Mouse (Mus musculus): Measurements from ENCODE around the gene Zscan21. TPM values are rescaled to one million over a fixed set of nuclear protein-coding genes. Genes with fewer than 3 reads are reported as not detected.

Zscan21 gene
- polyA plus RNA-seq (2015; fragmentation: Nextera tagmentation; extraction: Ambion mirVana) = 46.2 and 48.7 TPM in 2 replicates

DNA sequence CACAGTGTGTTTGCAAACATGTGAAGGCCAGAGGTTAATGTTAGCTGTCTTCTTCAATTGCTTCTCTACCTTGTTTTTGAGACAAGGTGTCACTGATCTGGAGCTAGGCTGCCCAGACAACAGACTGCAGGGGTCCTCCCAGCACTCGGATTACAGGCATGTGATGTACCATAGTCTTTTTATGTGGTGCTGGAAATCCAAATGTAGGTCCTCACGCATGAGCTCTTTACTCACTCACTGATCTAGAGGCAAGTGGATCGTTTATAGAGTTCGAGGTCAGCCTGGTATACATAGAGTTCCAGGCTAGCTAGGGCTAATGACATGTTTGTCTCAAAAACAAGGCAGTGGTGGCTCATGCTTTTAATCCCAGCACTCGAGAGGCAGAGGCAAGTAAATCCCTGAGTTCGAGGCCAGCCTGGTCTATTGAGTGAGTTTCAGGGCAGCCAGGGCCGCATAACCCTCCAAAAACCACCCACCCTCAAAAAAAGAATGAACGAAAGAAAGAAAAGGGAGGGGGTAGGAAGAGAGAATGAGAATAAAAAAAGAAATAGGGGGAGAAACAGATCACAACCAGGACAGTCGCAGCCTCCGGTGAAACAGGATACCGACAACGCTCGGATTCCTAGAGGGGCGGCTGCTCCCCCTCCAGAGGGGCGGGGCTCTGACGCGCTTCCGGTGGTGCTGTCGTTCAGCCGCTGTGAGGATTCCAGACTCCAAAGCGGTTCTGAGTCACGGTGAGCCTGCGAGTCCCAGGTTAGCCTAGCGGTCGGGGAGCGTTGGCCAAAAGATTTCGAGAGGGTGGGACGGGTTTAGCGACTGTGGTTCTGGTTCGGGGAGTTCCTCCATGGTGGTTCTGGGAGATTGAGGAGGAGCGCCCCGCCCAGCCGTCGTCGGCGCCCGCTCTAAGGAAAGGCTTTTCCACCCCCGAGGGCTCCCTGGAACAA is at the start of gene Zscan21:
Gene Zscan21, plus strand, starts transcription at position 649 of the 944 bp plus-strand sequence.
- peak within 1 kb of the TSS; percentile 69 for H3K4me3 ChIP-seq (replicated peaks)
- peaks cover 3% of the 10 kb centered on the region; the same call in 1 of the 2 replicates for H3K36me3 ChIP-seq
- H3K9ac ChIP-seq = peak within 1 kb of the TSS; percentile 54
- peaks cover 9% of the 10 kb centered on the region; the same call in 1 of the 2 replicates for H3K4me1 ChIP-seq
- peak; percentile 98 for ATAC-seq (ENCODE audit: insufficient read depth, low FRiP score, low read depth)
- H3K27me3 ChIP-seq (replicated peaks) = no peaks in the 10 kb centered on the region
- peak within 1 kb of the TSS; percentile 96 for H3K27ac ChIP-seq
- WGBS = 6% methylated on average over 38 of the region's 38 CpGs
- peak within 1 kb of the TSS; percentile 66 for H3K4me2 ChIP-seq
- H3K9me3 ChIP-seq = no peaks in the 10 kb centered on the region

GRCm38 (mm10) chr5:138073803-138074202 is 42.9 kb upstream of the Zscan21 start:
- Histone ChIP-seq H3K4me3 (replicated peaks) (no peak overlapping the region), H3K36me3 (no peaks in the 10 kb centered on the region), H3K27ac (no peak overlapping the region), H3K4me1 (no peaks in the 10 kb centered on the region), H3K4me2 (no peak overlapping the region), H3K27me3 (replicated peaks) (no peaks in the 10 kb centered on the region), H3K9me3 (no peaks in the 10 kb centered on the region), H3K9ac (no peak overlapping the region)
- WGBS = 85% methylated on average over 4 of the region's 4 CpGs
- no peak for ATAC-seq (ENCODE audit: insufficient read depth, low FRiP score, low read depth)

GRCm38 (mm10) chr5:138075684-138076083 is 41.0 kb upstream of the Zscan21 start:
- Histone ChIP-seq H3K36me3 (no peaks in the 10 kb centered on the region), H3K27ac (no peak overlapping the region), H3K9ac (no peak overlapping the region), H3K9me3 (no peaks in the 10 kb centered on the region), H3K27me3 (replicated peaks) (no peaks in the 10 kb centered on the region), H3K4me3 (replicated peaks) (no peak overlapping the region), H3K4me2 (no peak overlapping the region), H3K4me1 (no peaks in the 10 kb centered on the region)
- 73% methylated on average over 3 of the region's 3 CpGs for WGBS
- no peak for ATAC-seq (ENCODE audit: insufficient read depth, low FRiP score, low read depth)

DNA sequence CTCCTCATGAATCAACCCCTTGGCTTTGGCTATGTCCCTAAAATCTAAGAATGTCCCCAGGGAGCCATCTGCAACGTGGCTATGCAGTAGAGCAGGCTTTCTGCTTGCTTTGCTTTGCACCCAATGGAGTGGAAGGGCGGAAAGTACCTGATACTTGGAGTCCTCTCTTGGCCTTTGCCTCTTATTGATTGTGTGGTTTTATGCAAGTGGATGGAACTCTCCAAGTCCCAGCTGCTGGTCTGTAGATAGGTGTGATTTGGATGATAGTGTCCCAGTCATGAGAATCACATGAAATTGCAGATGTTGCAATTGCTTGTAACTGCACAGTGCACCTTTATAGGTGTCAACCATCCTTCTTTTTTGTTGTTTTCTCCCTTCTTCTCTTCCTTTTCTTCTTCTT is 40.6 kb upstream of the Zscan21 start:
- no peak for ATAC-seq (ENCODE audit: insufficient read depth, low FRiP score, low read depth)
- H3K27me3 ChIP-seq (replicated peaks) = no peaks in the 10 kb centered on the region
- no peaks in the 10 kb centered on the region for H3K9me3 ChIP-seq
- H3K9ac ChIP-seq = no peak overlapping the region
- no peak overlapping the region for H3K27ac ChIP-seq
- H3K36me3 ChIP-seq = no peaks in the 10 kb centered on the region
- H3K4me3 ChIP-seq (replicated peaks) = no peak overlapping the region
- no peaks in the 10 kb centered on the region for H3K4me1 ChIP-seq
- no peak overlapping the region for H3K4me2 ChIP-seq
- 56% methylated on average over 2 of the region's 2 CpGs for WGBS

DNA sequence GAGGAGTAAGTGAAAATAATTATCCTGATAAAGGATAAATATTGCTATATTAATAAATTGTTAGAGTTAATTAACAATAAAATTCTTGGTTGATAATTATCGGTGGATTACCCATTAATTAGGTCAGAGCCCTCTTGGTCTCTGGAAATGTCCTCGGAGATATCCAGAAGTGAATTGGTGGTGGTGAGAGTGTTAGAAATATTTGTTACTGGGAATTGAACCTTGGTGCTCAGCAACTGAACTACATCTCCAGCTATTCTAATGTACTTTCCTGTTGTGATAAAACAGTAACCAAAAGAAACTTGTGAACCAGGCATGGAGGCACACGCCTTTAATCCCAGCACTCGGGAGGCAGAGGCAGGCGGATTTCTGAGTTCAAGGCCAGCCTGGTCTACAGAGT is 36.2 kb upstream of the Zscan21 start:
- Histone ChIP-seq H3K36me3 (no peaks in the 10 kb centered on the region), H3K27ac (no peak overlapping the region), H3K9ac (no peak overlapping the region), H3K4me1 (no peaks in the 10 kb centered on the region), H3K27me3 (replicated peaks) (no peaks in the 10 kb centered on the region), H3K4me3 (replicated peaks) (no peak overlapping the region), H3K4me2 (no peak overlapping the region), H3K9me3 (no peaks in the 10 kb centered on the region)
- 85% methylated on average over 5 of the region's 5 CpGs for WGBS
- ATAC-seq (ENCODE audit: insufficient read depth, low FRiP score, low read depth) = no peak

DNA sequence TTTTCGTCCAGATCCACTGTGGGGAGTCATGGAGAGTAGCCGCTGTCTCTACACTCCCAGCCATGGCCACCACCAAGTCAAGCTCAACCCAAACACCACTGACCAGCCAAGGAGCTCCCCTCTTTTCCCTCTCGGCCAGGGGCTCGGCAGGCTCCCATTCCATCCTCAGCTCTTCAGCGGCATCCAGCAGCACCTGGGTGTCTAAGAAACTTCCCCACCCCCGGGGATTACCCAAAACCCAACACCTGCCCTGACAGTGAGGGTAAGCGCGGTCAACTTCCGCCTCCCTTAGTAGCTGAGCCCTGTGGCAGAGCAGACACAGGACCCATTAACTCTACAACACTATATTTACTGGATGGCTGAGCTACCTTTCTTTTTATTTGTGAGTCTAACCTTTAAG is 35.3 kb upstream of the Zscan21 start:
- Histone ChIP-seq H3K4me2 (no peak overlapping the region), H3K27ac (no peak overlapping the region), H3K27me3 (replicated peaks) (no peaks in the 10 kb centered on the region), H3K9ac (no peak overlapping the region), H3K9me3 (no peaks in the 10 kb centered on the region), H3K4me1 (no peaks in the 10 kb centered on the region), H3K36me3 (no peaks in the 10 kb centered on the region), H3K4me3 (replicated peaks) (no peak overlapping the region)
- WGBS = 86% methylated on average over 9 of the region's 9 CpGs
- ATAC-seq (ENCODE audit: insufficient read depth, low FRiP score, low read depth) = no peak

GRCm38 (mm10) chr5:138083318-138083900 is 33.3 kb upstream of the Zscan21 start:
- H3K4me2 ChIP-seq = no peak overlapping the region
- no peak overlapping the region for H3K27ac ChIP-seq
- H3K27me3 ChIP-seq (replicated peaks) = no peaks in the 10 kb centered on the region
- H3K4me3 ChIP-seq (replicated peaks) = no peak overlapping the region
- no peaks in the 10 kb centered on the region for H3K4me1 ChIP-seq
- no peaks in the 10 kb centered on the region for H3K9me3 ChIP-seq
- no peak for ATAC-seq (ENCODE audit: insufficient read depth, low FRiP score, low read depth)
- WGBS = 58% methylated on average over 2 of the region's 2 CpGs
- no peak overlapping the region for H3K9ac ChIP-seq
- H3K36me3 ChIP-seq = no peaks in the 10 kb centered on the region

- no peak overlapping the region for H3K4me2 ChIP-seq
- ATAC-seq (ENCODE audit: insufficient read depth, low FRiP score, low read depth) = no peak
- no peak overlapping the region for H3K27ac ChIP-seq
- no peaks in the 10 kb centered on the region for H3K4me1 ChIP-seq
- no peaks in the 10 kb centered on the region for H3K36me3 ChIP-seq
- no peaks in the 10 kb centered on the region for H3K27me3 ChIP-seq (replicated peaks)
- H3K9ac ChIP-seq = no peak overlapping the region
- no peak overlapping the region for H3K4me3 ChIP-seq (replicated peaks)
- no peaks in the 10 kb centered on the region for H3K9me3 ChIP-seq
- 90% methylated on average over 2 of the region's 2 CpGs for WGBS
Observed at GRCm38 (mm10) chr5:138083936-138084335, 32.8 kb upstream of the Zscan21 start.

DNA sequence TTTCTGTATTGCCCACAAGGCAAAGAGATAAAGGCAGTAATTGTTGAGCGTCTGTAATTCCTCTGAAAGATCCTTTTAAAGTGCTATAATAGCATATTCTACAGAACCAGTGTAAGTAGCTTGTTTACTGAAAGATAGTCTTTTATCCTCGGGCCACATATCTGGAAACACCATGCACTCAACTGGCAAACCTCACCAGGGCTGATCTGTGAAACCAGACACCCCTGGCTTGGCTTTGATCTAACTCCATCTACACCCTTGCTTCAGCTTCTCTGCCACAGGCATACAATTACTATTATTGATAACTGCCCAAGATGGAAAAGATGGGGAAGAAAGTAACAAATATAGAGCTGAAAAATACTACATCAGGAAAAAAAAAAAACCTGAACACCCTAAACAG is 32.2 kb upstream of the Zscan21 start:
- 36% methylated on average over 2 of the region's 2 CpGs for WGBS

GRCm38 (mm10) chr5:138084996-138085395 is 31.7 kb upstream of the Zscan21 start, which contains the start of gene Zkscan1:
Gene Zkscan1 (plus strand): TSS chr5:138085084.
- Histone ChIP-seq H3K4me3 (replicated peaks) (peak within 1 kb of the TSS; percentile 100), H3K9ac (peak within 1 kb of the TSS; percentile 100), H3K27ac (peak within 1 kb of the TSS; percentile 88), H3K4me2 (peak within 1 kb of the TSS; percentile 69), H3K36me3 (no peaks in the 10 kb centered on the region), H3K27me3 (replicated peaks) (no peaks in the 10 kb centered on the region), H3K9me3 (no peaks in the 10 kb centered on the region), H3K4me1 (no peaks in the 10 kb centered on the region)
- ATAC-seq (ENCODE audit: insufficient read depth, low FRiP score, low read depth) = peak; percentile 89
- WGBS = under 1% methylated on average over 27 of the region's 27 CpGs

More for the DNA sequence above, 32.2 kb upstream of the Zscan21 start:
- no peak for ATAC-seq (ENCODE audit: insufficient read depth, low FRiP score, low read depth)
- Histone ChIP-seq H3K4me2 (peak overlapping the region; percentile 69), H3K4me3 (replicated peaks) (peak overlapping the region; percentile 100), H3K27me3 (replicated peaks) (no peaks in the 10 kb centered on the region), H3K27ac (no peak overlapping the region), H3K4me1 (no peaks in the 10 kb centered on the region), H3K9ac (no peak overlapping the region), H3K36me3 (no peaks in the 10 kb centered on the region), H3K9me3 (no peaks in the 10 kb centered on the region)

GRCm38 (mm10) chr5:138085421-138085911 is 31.2 kb upstream of the Zscan21 start:
- Histone ChIP-seq H3K9ac (peak overlapping the region; percentile 100), H3K27ac (peak overlapping the region; percentile 88), H3K4me1 (no peaks in the 10 kb centered on the region), H3K9me3 (no peaks in the 10 kb centered on the region), H3K36me3 (no peaks in the 10 kb centered on the region), H3K4me3 (replicated peaks) (peak overlapping the region; percentile 100), H3K27me3 (replicated peaks) (no peaks in the 10 kb centered on the region), H3K4me2 (peak overlapping the region; percentile 69)
- WGBS = 0% methylated on average over 18 of the region's 18 CpGs
- ATAC-seq (ENCODE audit: insufficient read depth, low FRiP score, low read depth) = no peak

- ATAC-seq (ENCODE audit: insufficient read depth, low FRiP score, low read depth) = no peak
- no peaks in the 10 kb centered on the region for H3K9me3 ChIP-seq
- H3K27ac ChIP-seq = no peak overlapping the region
- no peaks in the 10 kb centered on the region for H3K4me1 ChIP-seq
- H3K9ac ChIP-seq = no peak overlapping the region
- no peak overlapping the region for H3K4me3 ChIP-seq (replicated peaks)
- peak overlapping the region; percentile 69; the same call in 1 of the 2 replicates for H3K4me2 ChIP-seq
- no peaks in the 10 kb centered on the region for H3K36me3 ChIP-seq
- H3K27me3 ChIP-seq (replicated peaks) = no peaks in the 10 kb centered on the region
- WGBS = 73% methylated on average over 3 of the region's 3 CpGs
Observed at GRCm38 (mm10) chr5:138086842-138087241, 29.9 kb upstream of the Zscan21 start.
